Mouse (Mus musculus) c-Kit-positive CD71-positive TER-119-positive erythroid progenitor cells, embryonic 14.5 days (primary cell): ENCODE measurements around the gene Casz1.

Source experiments
- DNase-seq: peaks from one replicate; pipeline ENCODE4 v3.0.0-alpha.2; 2013; ENCODE audit warnings: low spot score

Gene Casz1

GRCm38 (mm10) chr4:148846724-148847123, 42.5 kb downstream of the Casz1 start:
- no peak for DNase-seq

GRCm38 (mm10) chr4:148847636-148848035, 43.4 kb downstream of the Casz1 start:
- no peak for DNase-seq

GRCm38 (mm10) chr4:148849437-148849836, 45.2 kb downstream of the Casz1 start:
- DNase-seq = no peak

- no peak for DNase-seq
Observed at GRCm38 (mm10) chr4:148853057-148853456, 48.8 kb downstream of the Casz1 start.

- DNase-seq = no peak
Observed at GRCm38 (mm10) chr4:148854093-148854492, 49.9 kb downstream of the Casz1 start.

- no peak for DNase-seq
Observed at GRCm38 (mm10) chr4:148855527-148855926, 51.3 kb downstream of the Casz1 start.

GRCm38 (mm10) chr4:148856216-148856615, 52.0 kb downstream of the Casz1 start:
- DNase-seq = no peak

GRCm38 (mm10) chr4:148857398-148858084, 53.3 kb downstream of the Casz1 start:
- no peak for DNase-seq

- DNase-seq = no peak
Observed at GRCm38 (mm10) chr4:148858194-148858593, 54.0 kb downstream of the Casz1 start.

- no peak for DNase-seq
Observed at GRCm38 (mm10) chr4:148859415-148859814, 55.2 kb downstream of the Casz1 start.

GRCm38 (mm10) chr4:148859906-148860491, 55.8 kb downstream of the Casz1 start:
- no peak for DNase-seq

- DNase-seq = no peak
Observed at GRCm38 (mm10) chr4:148860636-148861035, 56.4 kb downstream of the Casz1 start.

GRCm38 (mm10) chr4:148866812-148867470, 62.7 kb downstream of the Casz1 start:
- no peak for DNase-seq

GRCm38 (mm10) chr4:148867721-148868397, 63.6 kb downstream of the Casz1 start:
- DNase-seq = no peak

GRCm38 (mm10) chr4:148869566-148869965, 65.3 kb downstream of the Casz1 start:
- DNase-seq = no peak

- no peak for DNase-seq
Observed at GRCm38 (mm10) chr4:148870496-148870895, 66.3 kb downstream of the Casz1 start.

- DNase-seq = no peak
Observed at GRCm38 (mm10) chr4:148871751-148872334, 67.6 kb downstream of the Casz1 start.

- DNase-seq = no peak
Observed at GRCm38 (mm10) chr4:148872372-148872771, 68.1 kb downstream of the Casz1 start.

- DNase-seq = no peak
Observed at GRCm38 (mm10) chr4:148872783-148873182, 68.6 kb downstream of the Casz1 start.

- no peak for DNase-seq
Observed at GRCm38 (mm10) chr4:148876166-148876565, 71.9 kb downstream of the Casz1 start.

GRCm38 (mm10) chr4:148876867-148877266, 72.6 kb downstream of the Casz1 start:
- no peak for DNase-seq
